Mouse (Mus musculus) hindbrain, embryonic 13.5 days (tissue): ENCODE data around the gene Papss2. TPM values are rescaled to one million over a fixed set of nuclear protein-coding genes. Genes with fewer than 3 reads are reported as not detected.

ENCODE experiments used
- ATAC-seq: fragments of 200-750 bp; cut with Nextera tagmentation; 2 replicates; pipeline ENCODE4 v1.8.0; 2017; ENCODE audit warnings: moderate TSS enrichment; ENCODE audit not compliant: low FRiP score
- H3K27ac ChIP-seq: fragments of 300-500 bp; sonication (generic); 2 replicates; pipeline ENCODE4 v1.5.1; 2015; ENCODE audit warnings: inconsistent platforms, mild to moderate bottlenecking, moderate library complexity
- H3K27me3 ChIP-seq: fragments of 300-500 bp; sonication (generic); 2 replicates; pipeline ENCODE4 v1.6.1; 2015; ENCODE audit warnings: mild to moderate bottlenecking, inconsistent platforms
- H3K36me3 ChIP-seq: fragments of 300-500 bp; sonication (generic); 2 replicates; pipeline ENCODE4 v1.6.1; 2015; ENCODE audit warnings: mild to moderate bottlenecking, inconsistent platforms
- H3K4me1 ChIP-seq: fragments of 300-500 bp; sonication (generic); replicated peaks from 2 replicates; pipeline ENCODE4 v1.6.1; 2015; ENCODE audit warnings: inconsistent platforms
- H3K4me2 ChIP-seq: fragments of 300-500 bp; sonication (generic); 2 replicates; pipeline ENCODE4 v1.6.1; 2015; ENCODE audit warnings: inconsistent platforms, mild to moderate bottlenecking, moderate library complexity
- H3K4me3 ChIP-seq: fragments of 300-500 bp; sonication (generic); 2 replicates; pipeline ENCODE4 v1.5.1; 2015; ENCODE audit warnings: mild to moderate bottlenecking, inconsistent platforms
- H3K9ac ChIP-seq: fragments of 300-500 bp; sonication (generic); 2 replicates; pipeline ENCODE4 v1.6.1; 2015; ENCODE audit warnings: mild to moderate bottlenecking, inconsistent platforms
- H3K9me3 ChIP-seq: fragments of 300-500 bp; sonication (generic); 2 replicates; pipeline ENCODE4 v1.6.1; 2016; ENCODE audit warnings: inconsistent platforms
- WGBS: fragments of 180-500 bp; shearing (Covaris S2); methylation state at CpG from one replicate; pipeline ENCODE4 v1.1.7; 2015; 5-methylcytosine and 5-hydroxymethylcytosine counted together
- polyA plus RNA-seq: library from polyadenylated mRNA; unstranded; fragments of >200 nt; fragmentation: Nextera tagmentation; extraction: Ambion mirVana; gene quantifications from 2 replicates; pipeline ENCODE4 v1.2.1, GENCODE M21; 2015

Papss2 gene
- polyA plus RNA-seq: 1.1 and 1.2 TPM in 2 replicates

GRCm38 (mm10) chr19:32595506-32596286 is at the start of gene Papss2:
Papss2 (plus strand) TSS chr19:32595790.
- Histone ChIP-seq H3K36me3 (no peaks in the 10 kb centered on the region), H3K27ac (no peak within 1 kb of the TSS), H3K27me3 (peaks cover 35% of the 10 kb centered on the region), H3K9me3 (no peaks in the 10 kb centered on the region), H3K4me3 (peak within 1 kb of the TSS; percentile 53), H3K9ac (peak within 1 kb of the TSS; percentile 73), H3K4me1 (peaks cover 11% of the 10 kb centered on the region), H3K4me2 (peak within 1 kb of the TSS; percentile 88)
- ATAC-seq: peak; percentile 81
- under 1% methylated on average over 59 of the region's 64 CpGs for WGBS

- Histone ChIP-seq H3K9ac (no peak overlapping the region), H3K4me1 (no peaks in the 10 kb centered on the region), H3K4me3 (no peak overlapping the region), H3K27ac (no peak overlapping the region), H3K36me3 (no peaks in the 10 kb centered on the region), H3K9me3 (no peaks in the 10 kb centered on the region), H3K4me2 (no peak overlapping the region), H3K27me3 (no peaks in the 10 kb centered on the region)
- 90% methylated on average over 3 of the region's 3 CpGs for WGBS
- ATAC-seq: no peak
Observed at GRCm38 (mm10) chr19:32547396-32547795, 48.2 kb upstream of the Papss2 start.

- H3K9ac ChIP-seq: no peak overlapping the region
Observed at GRCm38 (mm10) chr19:32548202-32548601, 47.4 kb upstream of the Papss2 start.

GRCm38 (mm10) chr19:32550446-32550845 is 45.1 kb upstream of the Papss2 start:
- Histone ChIP-seq H3K27me3 (no peaks in the 10 kb centered on the region), H3K9me3 (no peaks in the 10 kb centered on the region), H3K36me3 (no peaks in the 10 kb centered on the region), H3K27ac (no peak overlapping the region), H3K9ac (peak overlapping the region; percentile 19; the same call in 1 of the 2 replicates), H3K4me3 (no peak overlapping the region), H3K4me1 (no peaks in the 10 kb centered on the region), H3K4me2 (no peak overlapping the region)
- no peak for ATAC-seq
- 69% methylated on average over 5 of the region's 5 CpGs for WGBS

More at GRCm38 (mm10) chr19:32548202-32548601, 47.4 kb upstream of the Papss2 start:
- Histone ChIP-seq H3K27ac (no peak overlapping the region), H3K27me3 (no peaks in the 10 kb centered on the region), H3K4me3 (no peak overlapping the region), H3K4me1 (no peaks in the 10 kb centered on the region), H3K36me3 (no peaks in the 10 kb centered on the region), H3K9me3 (no peaks in the 10 kb centered on the region), H3K4me2 (no peak overlapping the region)
- no peak for ATAC-seq
- 88% methylated on average over 15 of the region's 15 CpGs for WGBS

- Histone ChIP-seq H3K4me1 (no peaks in the 10 kb centered on the region), H3K4me3 (no peak overlapping the region), H3K4me2 (no peak overlapping the region), H3K9me3 (no peaks in the 10 kb centered on the region), H3K27me3 (no peaks in the 10 kb centered on the region), H3K27ac (no peak overlapping the region), H3K36me3 (no peaks in the 10 kb centered on the region), H3K9ac (no peak overlapping the region)
- 78% methylated on average over 3 of the region's 3 CpGs for whole genome bisulfite sequencing
- ATAC-seq: no peak
Observed at GRCm38 (mm10) chr19:32551442-32551841, 44.1 kb upstream of the Papss2 start.

- Histone ChIP-seq H3K9ac (no peak overlapping the region), H3K4me3 (no peak overlapping the region), H3K4me2 (no peak overlapping the region), H3K36me3 (no peaks in the 10 kb centered on the region), H3K4me1 (no peaks in the 10 kb centered on the region), H3K27ac (no peak overlapping the region), H3K9me3 (no peaks in the 10 kb centered on the region), H3K27me3 (no peaks in the 10 kb centered on the region)
- WGBS: 72% methylated on average over 1 of the region's 1 CpGs
- no peak for ATAC-seq
Observed at GRCm38 (mm10) chr19:32552106-32552505, 43.5 kb upstream of the Papss2 start.

- Histone ChIP-seq H3K4me2 (no peak overlapping the region), H3K27ac (no peak overlapping the region), H3K9ac (no peak overlapping the region), H3K4me1 (no peaks in the 10 kb centered on the region), H3K4me3 (no peak overlapping the region), H3K9me3 (no peaks in the 10 kb centered on the region), H3K27me3 (no peaks in the 10 kb centered on the region), H3K36me3 (no peaks in the 10 kb centered on the region)
- 83% methylated on average over 3 of the region's 3 CpGs for WGBS
- ATAC-seq: no peak
Observed at GRCm38 (mm10) chr19:32553310-32553709, 42.3 kb upstream of the Papss2 start.

- 36% methylated on average over 3 of the region's 3 CpGs for WGBS
Observed at GRCm38 (mm10) chr19:32555257-32555656, 40.3 kb upstream of the Papss2 start.

GRCm38 (mm10) chr19:32567025-32567424 is 28.6 kb upstream of the Papss2 start:
- H3K27ac ChIP-seq: no peak overlapping the region
- H3K27me3 ChIP-seq: no peaks in the 10 kb centered on the region
- no peak for ATAC-seq
- 92% methylated on average over 8 of the region's 8 CpGs for WGBS
- no peak overlapping the region for H3K4me2 ChIP-seq
- no peak overlapping the region for H3K9ac ChIP-seq
- no peaks in the 10 kb centered on the region for H3K4me1 ChIP-seq
- H3K4me3 ChIP-seq: no peak overlapping the region
- no peaks in the 10 kb centered on the region for H3K9me3 ChIP-seq
- H3K36me3 ChIP-seq: no peaks in the 10 kb centered on the region

More at GRCm38 (mm10) chr19:32555257-32555656, 40.3 kb upstream of the Papss2 start:
- Histone ChIP-seq H3K36me3 (no peaks in the 10 kb centered on the region), H3K27me3 (no peaks in the 10 kb centered on the region), H3K4me2 (no peak overlapping the region), H3K4me1 (no peaks in the 10 kb centered on the region), H3K9ac (no peak overlapping the region), H3K9me3 (no peaks in the 10 kb centered on the region), H3K4me3 (no peak overlapping the region), H3K27ac (no peak overlapping the region)
- ATAC-seq: 0 out of 2 replicates have a peak, but pooled peaks have one; percentile 43

- WGBS: 85% methylated on average over 5 of the region's 5 CpGs
- no peaks in the 10 kb centered on the region for H3K36me3 ChIP-seq
Observed at GRCm38 (mm10) chr19:32567447-32567846, 28.1 kb upstream of the Papss2 start.

GRCm38 (mm10) chr19:32568470-32568869 is 27.1 kb upstream of the Papss2 start:
- H3K9ac ChIP-seq: no peak overlapping the region
- WGBS: 95% methylated on average over 3 of the region's 3 CpGs
- H3K4me3 ChIP-seq: no peak overlapping the region
- H3K36me3 ChIP-seq: no peaks in the 10 kb centered on the region
- no peaks in the 10 kb centered on the region for H3K9me3 ChIP-seq
- no peak overlapping the region for H3K27ac ChIP-seq
- no peak for ATAC-seq
- no peak overlapping the region for H3K4me2 ChIP-seq
- no peaks in the 10 kb centered on the region for H3K4me1 ChIP-seq
- no peaks in the 10 kb centered on the region for H3K27me3 ChIP-seq

More at GRCm38 (mm10) chr19:32567447-32567846, 28.1 kb upstream of the Papss2 start:
- Histone ChIP-seq H3K9ac (no peak overlapping the region), H3K9me3 (no peaks in the 10 kb centered on the region), H3K4me3 (no peak overlapping the region), H3K27ac (no peak overlapping the region), H3K4me2 (no peak overlapping the region), H3K27me3 (no peaks in the 10 kb centered on the region), H3K4me1 (no peaks in the 10 kb centered on the region)
- ATAC-seq: no peak

- no peaks in the 10 kb centered on the region for H3K36me3 ChIP-seq
- no peak for ATAC-seq
- H3K4me1 ChIP-seq: no peaks in the 10 kb centered on the region
- H3K4me3 ChIP-seq: no peak overlapping the region
- no peaks in the 10 kb centered on the region for H3K9me3 ChIP-seq
- no peaks in the 10 kb centered on the region for H3K27me3 ChIP-seq
- H3K4me2 ChIP-seq: no peak overlapping the region
- no peak overlapping the region for H3K9ac ChIP-seq
- WGBS: 84% methylated on average over 3 of the region's 3 CpGs
- H3K27ac ChIP-seq: no peak overlapping the region
Observed at GRCm38 (mm10) chr19:32568961-32569653, 26.5 kb upstream of the Papss2 start.
